Mouse (Mus musculus): ENCODE measurements around the gene Ccdc148.

The Ccdc148 gene

GRCm38 (mm10) chr2:58925551-58925950 lies 234.9 kb downstream of the Ccdc148 start:
- DNase-seq (ENCODE audit: extremely low read depth, low read depth, low spot score): no peak

- DNase-seq (ENCODE audit: extremely low read depth, low read depth, low spot score): no peak
Measured at GRCm38 (mm10) chr2:58918351-58918750, 242.1 kb downstream of the Ccdc148 start.

- DNase-seq (ENCODE audit: extremely low read depth, low read depth, low spot score): no peak
Measured at GRCm38 (mm10) chr2:58912339-58912738, 248.1 kb downstream of the Ccdc148 start.

- DNase-seq (ENCODE audit: extremely low read depth, low read depth, low spot score): no peak
Measured at GRCm38 (mm10) chr2:58906814-58907516, 253.5 kb downstream of the Ccdc148 start.

GRCm38 (mm10) chr2:58905057-58905456 lies 255.4 kb downstream of the Ccdc148 start:
- no peak for DNase-seq (ENCODE audit: extremely low read depth, low read depth, low spot score)

- DNase-seq (ENCODE audit: extremely low read depth, low read depth, low spot score): no peak
Measured at GRCm38 (mm10) chr2:58879876-58880275, 280.6 kb downstream of the Ccdc148 start.

- DNase-seq (ENCODE audit: extremely low read depth, low read depth, low spot score): no peak
Measured at GRCm38 (mm10) chr2:58859134-58859533, 301.3 kb downstream of the Ccdc148 start, which contains the start of gene Gm11099. TSS of gene Gm11099 (plus strand) at chr2:58859434.

- no peak for DNase-seq (ENCODE audit: extremely low read depth, low read depth, low spot score)
Measured at GRCm38 (mm10) chr2:58844499-58844898, 316.0 kb downstream of the Ccdc148 start.

- DNase-seq (ENCODE audit: extremely low read depth, low read depth, low spot score): no peak
Measured at GRCm38 (mm10) chr2:58842443-58842842, 318.0 kb downstream of the Ccdc148 start.

- DNase-seq (ENCODE audit: extremely low read depth, low read depth, low spot score): no peak
Measured at GRCm38 (mm10) chr2:58841021-58841420, 319.5 kb downstream of the Ccdc148 start.

GRCm38 (mm10) chr2:58832253-58832980 lies 328.1 kb downstream of the Ccdc148 start:
- DNase-seq (ENCODE audit: extremely low read depth, low read depth, low spot score): no peak

- peak; percentile 21 for DNase-seq (ENCODE audit: extremely low read depth, low read depth, low spot score)
Measured at GRCm38 (mm10) chr2:58829981-58830742, 330.3 kb downstream of the Ccdc148 start.

- peak; percentile 10 for DNase-seq (ENCODE audit: extremely low read depth, low read depth, low spot score)
Measured at GRCm38 (mm10) chr2:58828910-58829600, 331.4 kb downstream of the Ccdc148 start.

GRCm38 (mm10) chr2:58812941-58813340 lies 347.5 kb downstream of the Ccdc148 start:
- DNase-seq (ENCODE audit: extremely low read depth, low read depth, low spot score): no peak

GRCm38 (mm10) chr2:58799623-58800022 lies 360.9 kb downstream of the Ccdc148 start:
- no peak for DNase-seq (ENCODE audit: extremely low read depth, low read depth, low spot score)

- DNase-seq (ENCODE audit: extremely low read depth, low read depth, low spot score): peak; percentile 10
Measured at GRCm38 (mm10) chr2:58799126-58799525, 361.4 kb downstream of the Ccdc148 start.

- no peak for DNase-seq (ENCODE audit: extremely low read depth, low read depth, low spot score)
Measured at GRCm38 (mm10) chr2:58797506-58797905, 363.0 kb downstream of the Ccdc148 start.

GRCm38 (mm10) chr2:58795432-58795831 lies 365.1 kb downstream of the Ccdc148 start:
- no peak for DNase-seq (ENCODE audit: extremely low read depth, low read depth, low spot score)

- no peak for DNase-seq (ENCODE audit: extremely low read depth, low read depth, low spot score)
Measured at GRCm38 (mm10) chr2:58794489-58794888, 366.0 kb downstream of the Ccdc148 start.

- DNase-seq (ENCODE audit: extremely low read depth, low read depth, low spot score): no peak
Measured at GRCm38 (mm10) chr2:58790361-58790760, 370.1 kb downstream of the Ccdc148 start.

GRCm38 (mm10) chr2:58789934-58790333 lies 370.5 kb downstream of the Ccdc148 start:
- no peak for DNase-seq (ENCODE audit: extremely low read depth, low read depth, low spot score)

Measured in fat pad, adult 2 months (tissue).